Mouse (Mus musculus) midbrain, embryonic 11.5 days (tissue): ENCODE measurements around the gene Fam19a2. TPM values are rescaled to one million over a fixed set of nuclear protein-coding genes. Genes with fewer than 3 reads are reported as not detected.

Experiments
- ATAC-seq: fragments of 200-750 bp; cut with Nextera tagmentation; 2 replicates; pipeline ENCODE4 v1.8.0; 2017; ENCODE audit warnings: moderate TSS enrichment, moderate library complexity; ENCODE audit not compliant: low FRiP score
- DNase-seq: peaks from one replicate; pipeline ENCODE4 v3.0.0; 2015; ENCODE audit warnings: low spot score; ENCODE audit errors: missing footprints
- H3K27ac ChIP-seq: fragments of 300-500 bp; sonication (generic); 2 replicates; pipeline ENCODE4 v1.5.1; 2014; ENCODE audit warnings: low read depth, low read length
- H3K27me3 ChIP-seq: fragments of 300-500 bp; sonication (generic); 2 replicates; pipeline ENCODE4 v1.6.1; 2014; ENCODE audit warnings: mild to moderate bottlenecking, low read length, moderate library complexity, mixed read lengths; ENCODE audit not compliant: control insufficient read depth, insufficient read depth
- H3K36me3 ChIP-seq: fragments of 300-500 bp; sonication (generic); 2 replicates; pipeline ENCODE4 v1.6.1; 2014; ENCODE audit warnings: mild to moderate bottlenecking, low read length, moderate library complexity, mixed read lengths; ENCODE audit not compliant: control insufficient read depth, insufficient read depth
- H3K4me1 ChIP-seq: fragments of 300-500 bp; sonication (generic); 2 replicates; pipeline ENCODE4 v1.6.1; 2014; ENCODE audit warnings: low read length; ENCODE audit not compliant: control insufficient read depth, insufficient read depth
- H3K4me2 ChIP-seq: fragments of 300-500 bp; sonication (generic); 2 replicates; pipeline ENCODE4 v1.6.1; 2014; ENCODE audit warnings: mild to moderate bottlenecking, moderate library complexity
- H3K4me3 ChIP-seq: fragments of 300-500 bp; sonication (generic); 2 replicates; pipeline ENCODE4 v1.5.1; 2014; ENCODE audit warnings: low read depth, low read length
- H3K9ac ChIP-seq: fragments of 300-500 bp; sonication (generic); 2 replicates; pipeline ENCODE4 v1.6.1; 2014; ENCODE audit warnings: low read length
- H3K9me3 ChIP-seq: fragments of 300-500 bp; sonication (generic); 2 replicates; pipeline ENCODE4 v1.6.1; 2016; ENCODE audit warnings: low read length; ENCODE audit not compliant: control insufficient read depth
- WGBS: fragments of 180-500 bp; shearing (Covaris S2); extraction: QIAGEN DNeasy Blood & Tissue Kit; methylation state at CpG from one replicate; pipeline ENCODE4 v1.1.7; 2014; 5-methylcytosine and 5-hydroxymethylcytosine counted together
- polyA plus RNA-seq: library from polyadenylated mRNA; unstranded; fragments of >200 nt; fragmentation: Nextera tagmentation; extraction: Ambion mirVana; gene quantifications from 2 replicates; pipeline ENCODE4 v1.2.1, GENCODE M21; 2014

The Fam19a2 gene
- polyA plus RNA-seq, 1 experiment from 2014 or later, result 4.7 TPM

DNA sequence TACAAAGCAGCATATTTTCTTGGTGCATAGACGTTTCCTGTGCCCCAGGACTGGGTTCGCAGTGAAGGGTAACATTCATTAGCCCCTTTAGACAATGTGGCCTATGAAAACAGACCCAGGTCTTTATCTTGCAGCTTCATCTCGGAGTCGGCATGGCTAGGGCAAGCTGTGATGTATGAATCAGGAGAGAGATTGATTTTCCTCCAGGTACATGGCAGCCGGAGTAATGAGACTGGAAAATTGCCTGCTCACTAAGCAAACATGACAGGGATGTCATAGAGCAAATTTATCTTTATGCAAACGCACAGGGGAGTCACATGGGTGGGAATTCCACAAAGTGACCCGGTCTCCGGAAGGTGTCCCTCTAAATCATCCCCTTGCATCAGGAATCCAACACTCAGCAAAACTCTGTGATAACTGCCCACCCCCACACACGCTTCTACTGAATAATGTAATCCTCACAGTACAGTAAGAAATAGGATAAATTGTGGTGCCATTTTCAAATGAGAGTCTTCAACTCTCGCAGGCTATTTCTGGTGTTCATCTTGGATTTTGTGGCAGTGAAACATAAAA, 306.9 kb downstream of the Fam19a2 start:
- peak; percentile 55; the same call in 1 of the 2 replicates for ATAC-seq
- H3K27me3 ChIP-seq, result no peaks in the 10 kb centered on the region
- no peak overlapping the region for H3K27ac ChIP-seq
- no peak overlapping the region for H3K9ac ChIP-seq
- 83% methylated on average over 10 of the region's 10 CpGs for WGBS
- no peak overlapping the region for H3K4me3 ChIP-seq
- H3K9me3 ChIP-seq, result no peaks in the 10 kb centered on the region
- DNase-seq, result no peak
- H3K36me3 ChIP-seq, result no peaks in the 10 kb centered on the region
- H3K4me2 ChIP-seq, result no peak overlapping the region
- no peaks in the 10 kb centered on the region for H3K4me1 ChIP-seq

DNA sequence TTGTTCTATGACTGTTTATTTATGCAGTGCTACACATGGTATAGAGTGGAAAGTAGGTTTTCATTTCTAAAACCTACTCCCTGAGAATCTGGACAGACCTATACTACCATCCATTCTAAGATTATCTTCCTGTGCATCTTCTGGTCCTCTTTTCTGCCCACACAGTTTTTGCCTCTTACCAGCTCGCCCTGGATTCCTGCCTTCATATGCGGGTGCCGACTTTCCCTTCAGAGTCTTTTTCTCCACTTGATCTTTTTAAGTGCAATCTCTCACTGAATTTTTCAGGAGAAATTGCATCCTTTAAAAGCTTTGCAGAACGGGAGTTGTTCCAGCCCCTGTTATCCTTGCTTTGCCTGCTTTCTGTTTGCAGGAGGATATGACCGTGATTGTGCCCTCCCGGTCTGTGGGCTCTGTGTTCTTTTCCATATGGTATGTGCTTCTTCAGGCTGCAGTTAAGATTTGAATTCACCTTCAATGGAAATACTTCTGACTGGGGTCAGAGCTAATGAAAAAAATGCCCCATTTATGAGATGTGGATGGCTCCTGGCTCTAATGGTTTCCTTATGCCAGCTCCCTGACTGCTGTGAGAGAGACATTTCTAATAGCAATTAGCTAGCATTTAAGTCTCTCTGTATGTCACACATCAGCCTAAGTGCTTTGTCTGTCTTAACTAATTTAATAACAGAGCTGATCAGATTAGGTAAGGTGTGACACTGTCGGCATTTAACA, 308.7 kb downstream of the Fam19a2 start:
- H3K4me1 ChIP-seq, result no peaks in the 10 kb centered on the region

DNA sequence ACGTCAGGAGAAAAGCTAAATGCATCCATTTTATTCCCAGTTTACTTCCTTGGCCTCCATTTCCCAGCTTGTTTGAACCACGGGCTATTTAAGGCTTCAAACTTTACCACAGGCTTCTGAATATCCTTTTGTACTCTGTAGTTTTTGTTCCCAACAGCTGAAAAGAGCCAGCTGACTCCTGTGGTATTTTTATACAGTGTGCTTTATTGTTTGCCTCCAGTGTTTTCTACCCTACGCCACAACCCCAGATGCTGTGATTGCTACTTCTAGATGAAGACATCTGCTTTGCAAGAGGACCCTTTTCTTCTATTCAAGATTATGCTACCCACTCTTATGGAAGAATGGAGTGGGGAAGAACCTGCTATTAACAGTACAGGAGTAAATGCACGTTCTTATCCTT, 314.0 kb downstream of the Fam19a2 start:
- no peak for DNase-seq
- 79% methylated on average over 4 of the region's 4 CpGs for WGBS
- no peaks in the 10 kb centered on the region for H3K4me1 ChIP-seq
- no peaks in the 10 kb centered on the region for H3K9me3 ChIP-seq
- H3K36me3 ChIP-seq, result no peaks in the 10 kb centered on the region
- H3K27me3 ChIP-seq, result no peaks in the 10 kb centered on the region
- H3K27ac ChIP-seq, result no peak overlapping the region
- no peak overlapping the region for H3K4me3 ChIP-seq
- no peak for ATAC-seq
- no peak overlapping the region for H3K4me2 ChIP-seq
- H3K9ac ChIP-seq, result no peak overlapping the region

More for the DNA sequence above, 308.7 kb downstream of the Fam19a2 start:
- H3K4me3 ChIP-seq, result no peak overlapping the region
- H3K27ac ChIP-seq, result no peak overlapping the region
- no peaks in the 10 kb centered on the region for H3K27me3 ChIP-seq
- H3K9me3 ChIP-seq, result no peaks in the 10 kb centered on the region
- 83% methylated on average over 7 of the region's 7 CpGs for WGBS
- no peak for ATAC-seq
- no peak for DNase-seq
- H3K4me2 ChIP-seq, result no peak overlapping the region
- H3K36me3 ChIP-seq, result no peaks in the 10 kb centered on the region
- no peak overlapping the region for H3K9ac ChIP-seq

DNA sequence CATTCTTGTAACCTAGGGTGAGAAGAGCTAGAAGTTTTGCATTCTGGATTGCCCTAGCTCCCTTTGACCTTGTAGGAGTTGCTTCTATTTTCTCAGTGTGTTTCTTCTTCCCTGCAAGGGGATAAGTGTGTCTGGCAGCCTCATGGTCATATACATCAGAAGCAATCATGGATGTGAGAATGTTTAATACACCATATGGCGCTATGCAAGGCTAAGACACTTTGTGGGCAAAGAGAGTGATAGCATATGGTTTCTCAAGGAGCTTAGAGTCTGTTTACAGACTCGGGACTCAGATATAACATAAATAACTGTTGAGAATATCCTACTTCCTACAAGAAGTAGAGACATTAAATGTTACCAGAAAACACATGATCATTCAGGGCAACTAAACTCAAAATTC, 315.2 kb downstream of the Fam19a2 start:
- ATAC-seq, result no peak
- Histone ChIP-seq H3K9ac (no peak overlapping the region), H3K4me2 (no peak overlapping the region), H3K4me3 (no peak overlapping the region), H3K9me3 (no peaks in the 10 kb centered on the region), H3K36me3 (no peaks in the 10 kb centered on the region), H3K27ac (no peak overlapping the region), H3K27me3 (no peaks in the 10 kb centered on the region), H3K4me1 (no peaks in the 10 kb centered on the region)
- DNase-seq, result no peak
- 81% methylated on average over 2 of the region's 2 CpGs for WGBS

DNA sequence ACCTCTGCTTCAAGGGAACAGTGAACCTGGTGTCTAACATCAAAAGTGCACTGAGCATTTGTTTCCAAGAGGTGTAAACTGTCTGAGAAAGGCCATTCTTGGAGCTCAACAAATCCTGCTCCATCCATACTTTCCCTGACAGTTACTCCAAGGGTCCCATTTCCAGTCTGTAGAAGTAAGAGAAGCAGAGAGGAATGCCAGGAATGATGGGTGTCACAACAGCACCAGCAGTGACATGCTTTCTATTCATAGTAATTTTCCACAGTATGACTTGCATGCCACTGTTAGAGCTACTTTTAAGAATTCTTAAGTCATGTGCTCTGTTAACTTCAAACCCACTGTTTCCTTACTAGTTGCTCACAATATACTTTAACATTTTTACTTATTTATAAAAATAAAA, 331.2 kb downstream of the Fam19a2 start:
- no peak overlapping the region for H3K9ac ChIP-seq
- no peak for DNase-seq
- H3K36me3 ChIP-seq, result no peaks in the 10 kb centered on the region
- no peaks in the 10 kb centered on the region for H3K4me1 ChIP-seq
- no peaks in the 10 kb centered on the region for H3K27me3 ChIP-seq
- no peak overlapping the region for H3K27ac ChIP-seq
- no peak overlapping the region for H3K4me2 ChIP-seq
- no peaks in the 10 kb centered on the region for H3K9me3 ChIP-seq
- ATAC-seq, result no peak
- H3K4me3 ChIP-seq, result no peak overlapping the region

DNA sequence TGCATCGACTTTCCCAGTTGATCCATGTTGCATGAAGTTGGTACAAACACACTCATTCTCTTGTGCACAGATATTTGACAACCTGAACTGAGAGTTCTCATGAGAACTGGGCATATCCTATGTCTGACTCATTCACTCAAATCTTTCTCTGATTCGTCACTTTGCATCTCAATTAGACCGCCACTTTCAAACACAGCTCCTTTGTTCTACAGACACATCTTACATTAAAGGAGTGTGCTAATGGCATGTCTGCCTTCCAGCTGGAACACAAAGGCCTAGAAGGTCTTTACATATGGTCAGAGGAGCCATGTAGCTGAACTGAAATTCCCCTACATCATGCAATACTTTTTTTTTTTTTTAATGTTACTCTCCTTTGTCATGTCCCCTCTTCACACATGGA, 333.3 kb downstream of the Fam19a2 start:
- WGBS, result 72% methylated on average over 3 of the region's 3 CpGs
- ATAC-seq, result peak; percentile 54; the same call in 1 of the 2 replicates
- DNase-seq, result no peak

DNA sequence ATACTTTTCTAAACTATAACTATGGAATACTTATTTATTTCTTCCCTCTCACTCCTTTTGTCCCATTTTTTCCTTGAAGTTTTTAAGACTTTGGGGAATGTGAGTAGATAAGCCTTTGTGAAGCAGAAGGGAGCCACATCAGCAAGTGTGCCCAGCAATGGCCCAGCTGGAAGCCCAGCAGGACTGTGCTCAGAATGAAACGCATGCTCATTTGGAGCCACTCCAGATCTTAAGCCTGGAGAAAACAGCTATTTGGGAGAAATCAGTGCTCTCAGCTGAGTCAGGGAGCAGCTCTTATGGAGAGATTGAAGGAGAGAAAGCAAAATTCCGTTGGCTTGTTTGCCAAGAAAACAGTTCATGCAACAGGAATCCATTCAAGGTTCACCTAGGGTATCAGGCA, 341.9 kb downstream of the Fam19a2 start:
- H3K36me3 ChIP-seq, result no peaks in the 10 kb centered on the region
- ATAC-seq, result no peak

More for the DNA sequence above, 333.3 kb downstream of the Fam19a2 start:
- Histone ChIP-seq H3K27ac (no peak overlapping the region), H3K4me1 (no peaks in the 10 kb centered on the region), H3K9ac (no peak overlapping the region), H3K9me3 (no peaks in the 10 kb centered on the region), H3K27me3 (no peaks in the 10 kb centered on the region), H3K36me3 (no peaks in the 10 kb centered on the region), H3K4me2 (no peak overlapping the region), H3K4me3 (no peak overlapping the region)

DNA sequence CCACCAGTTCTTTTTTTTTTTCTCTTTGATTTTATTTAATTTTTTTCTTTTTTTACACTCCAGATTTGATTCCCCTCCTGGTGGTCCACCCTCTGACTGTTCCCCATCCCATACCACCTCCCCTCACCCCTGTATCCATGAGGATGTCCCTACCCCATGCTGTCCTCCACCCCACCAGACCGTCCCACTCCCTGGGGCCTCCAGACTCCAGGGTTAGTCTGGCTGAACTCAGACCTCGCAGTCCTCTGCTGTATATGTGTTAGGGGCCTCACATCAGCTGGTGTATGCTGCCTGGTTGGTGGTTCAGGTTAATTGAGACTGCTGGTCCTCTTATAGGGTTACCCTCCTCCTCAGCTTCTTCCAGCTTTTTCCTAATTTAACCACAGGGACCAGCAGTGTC, 362.9 kb downstream of the Fam19a2 start:
- WGBS, result 80% methylated on average over 2 of the region's 2 CpGs
- Histone ChIP-seq H3K4me1 (no peaks in the 10 kb centered on the region), H3K4me2 (no peak overlapping the region), H3K27ac (no peak overlapping the region), H3K27me3 (no peaks in the 10 kb centered on the region), H3K9me3 (no peaks in the 10 kb centered on the region), H3K4me3 (no peak overlapping the region), H3K9ac (no peak overlapping the region), H3K36me3 (no peaks in the 10 kb centered on the region)
- DNase-seq, result no peak
- no peak for ATAC-seq

More for the DNA sequence above, 341.9 kb downstream of the Fam19a2 start:
- Histone ChIP-seq H3K27ac (no peak overlapping the region), H3K4me1 (no peaks in the 10 kb centered on the region), H3K4me3 (no peak overlapping the region), H3K27me3 (no peaks in the 10 kb centered on the region), H3K4me2 (no peak overlapping the region), H3K9ac (no peak overlapping the region), H3K9me3 (no peaks in the 10 kb centered on the region)
- no peak for DNase-seq
- 17% methylated on average over 2 of the region's 2 CpGs for whole genome bisulfite sequencing

DNA sequence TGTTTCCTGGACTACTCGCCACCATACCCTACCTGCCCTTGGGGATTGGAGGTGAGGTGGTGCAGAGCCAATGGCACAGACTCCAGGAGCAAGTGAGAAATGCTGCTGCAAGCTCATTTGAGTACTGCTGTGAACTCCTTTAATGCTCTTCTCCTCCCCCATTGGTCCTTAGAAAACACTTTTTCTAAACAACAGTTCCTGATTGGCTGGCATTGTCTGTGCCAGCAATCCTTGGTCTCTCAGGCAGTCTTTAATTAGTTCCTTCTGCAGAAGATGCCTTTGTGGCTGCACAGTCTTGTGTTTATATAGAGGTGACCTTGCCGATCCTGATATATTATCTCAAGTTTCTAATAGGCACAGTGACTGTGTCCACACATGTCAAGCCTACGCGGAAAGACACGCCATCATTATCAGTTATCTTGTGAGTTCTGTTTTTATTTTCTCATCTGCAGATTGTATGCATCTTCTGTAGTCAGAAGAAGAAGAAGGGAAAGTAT, 365.5 kb downstream of the Fam19a2 start:
- no peak overlapping the region for H3K9ac ChIP-seq
- ATAC-seq (no peak), DNase-seq (no peak)
- H3K36me3 ChIP-seq, result no peaks in the 10 kb centered on the region
- WGBS, result 76% methylated on average over 5 of the region's 5 CpGs
- no peak overlapping the region for H3K4me2 ChIP-seq
- H3K9me3 ChIP-seq, result no peaks in the 10 kb centered on the region
- no peaks in the 10 kb centered on the region for H3K27me3 ChIP-seq
- H3K27ac ChIP-seq, result no peak overlapping the region
- no peak overlapping the region for H3K4me3 ChIP-seq
- no peaks in the 10 kb centered on the region for H3K4me1 ChIP-seq
